Mouse (Mus musculus): ENCODE data around the gene Flnb. TPM values are rescaled to one million over a fixed set of nuclear protein-coding genes. Genes with fewer than 3 reads are reported as not detected.
A peak's percentile ranks its signal among the peaks of the same experiment; 100 is the strongest.

The Flnb gene
- total RNA-seq, 4 experiments from 2014 or later, result 14.3 to 31.5 (median 21.0) TPM

GRCm38 (mm10) chr14:7989961-7990360, 172.2 kb downstream of the Flnb start:
- DNase-seq (ENCODE audit: low spot score), result no peak

DNA sequence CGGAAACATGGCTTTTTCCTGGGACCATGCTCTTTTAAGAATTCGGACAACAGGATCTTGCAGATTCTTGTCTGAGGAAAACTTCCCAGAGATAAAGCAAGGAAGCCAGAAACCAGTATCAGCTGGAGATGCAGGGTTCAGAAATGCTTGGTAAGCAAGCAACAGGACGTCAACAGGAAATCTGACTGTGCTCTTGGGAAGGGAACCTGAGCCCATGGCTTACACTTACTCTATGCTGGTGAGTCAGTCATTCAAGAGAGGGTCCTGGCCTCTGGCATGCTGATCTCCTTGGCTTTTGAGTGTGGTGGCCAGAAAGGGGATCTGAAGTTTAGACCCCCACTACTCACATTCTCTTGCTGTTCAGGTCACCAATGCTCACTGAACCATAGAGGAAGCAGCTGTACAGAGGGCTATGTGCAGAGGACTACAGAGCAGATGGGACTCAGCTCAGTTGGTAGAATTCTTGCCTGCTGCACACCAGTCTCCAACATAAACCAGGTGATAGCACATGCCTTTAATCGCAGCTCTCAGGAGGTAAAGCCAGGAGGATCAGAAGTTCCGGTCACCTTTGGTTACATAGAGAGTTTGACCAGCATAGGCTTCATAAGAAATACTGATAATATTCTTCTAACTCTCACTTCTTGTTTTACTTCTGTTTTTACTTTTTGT, 173.5 kb downstream of the Flnb start:
- DNase-seq (ENCODE audit: low spot score), result no peak

DNA sequence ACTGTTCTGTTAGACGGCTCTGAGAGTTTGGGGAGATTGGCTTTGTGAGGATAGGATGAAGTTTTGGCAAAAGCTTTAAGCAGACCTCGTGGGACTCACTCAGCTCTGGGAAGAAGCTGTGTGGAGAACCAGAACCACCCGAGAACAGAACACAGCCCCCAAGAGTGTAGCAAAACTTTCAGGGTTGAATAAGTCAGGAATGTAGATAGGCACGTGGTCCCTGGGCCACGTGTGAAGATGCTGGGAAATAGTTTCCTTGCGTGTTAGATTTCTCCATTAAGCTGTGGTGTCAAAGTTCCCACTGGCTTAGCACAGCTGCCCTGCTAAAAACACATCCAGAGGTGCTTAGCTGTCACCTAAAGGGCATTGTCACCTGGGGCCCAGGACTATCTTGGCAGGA, 174.4 kb downstream of the Flnb start:
- DNase-seq (ENCODE audit: low spot score), result no peak

GRCm38 (mm10) chr14:7994271-7994767, 176.6 kb downstream of the Flnb start, which contains the start of gene Dnase1l3:
Gene Dnase1l3, minus strand, starts transcription at chr14:7994573.
- peak; percentile 32 for DNase-seq (ENCODE audit: low spot score)

GRCm38 (mm10) chr14:7997255-7997696, 179.5 kb downstream of the Flnb start:
- DNase-seq (ENCODE audit: low spot score), result peak; percentile 87

- no peak for DNase-seq (ENCODE audit: low spot score)
These were observed 181.3 kb downstream of the Flnb start for GRCm38 (mm10) chr14:7999030-7999429.

- no peak for DNase-seq (ENCODE audit: low spot score)
These were observed 181.7 kb downstream of the Flnb start for GRCm38 (mm10) chr14:7999435-7999834.

- no peak for DNase-seq (ENCODE audit: low spot score)
These were observed 182.5 kb downstream of the Flnb start for GRCm38 (mm10) chr14:8000247-8000646.

Other genes starting within 250 kb of the Flnb start
- 1 to 10 TPM in 1 of 4 experiments, under 1 TPM in 3; 0.62 to 1.4 (median 0.69) TPM for gene Gm3558, start 249.4 kb upstream of the Flnb start, total RNA-seq (2022)
- not detected for gene Gm10338, start 222.4 kb upstream of the Flnb start, total RNA-seq (2022)
- gene Gm10128, start 174.0 kb upstream of the Flnb start, total RNA-seq (2022), result not detected
- gene Gm26661, start 26.4 kb upstream of the Flnb start, total RNA-seq (2022), result not detected
- gene Gm45521, start 139.3 kb downstream of the Flnb start, total RNA-seq (2022), result not detected
- under 1 TPM in 3 of 4 experiments, not detected in 1; 0.06 to 0.17 (median 0.11) TPM for gene Dnase1l3, start 176.6 kb downstream of the Flnb start, total RNA-seq (2022)
- gene Abhd6, start 184.9 kb downstream of the Flnb start, total RNA-seq (2022), result 10 to 100 TPM; 11.0 to 14.3 (median 12.2) TPM

Measured in heart, adult 8-10 months (tissue).